Mouse (Mus musculus) forebrain, embryonic 11.5 days (tissue): Measurements from ENCODE around the gene Tnni1. TPM values are rescaled to one million over a fixed set of nuclear protein-coding genes. Genes with fewer than 3 reads are reported as not detected.
A peak's percentile ranks its signal among the peaks of the same experiment; 100 is the strongest.

ENCODE experiments used
- ATAC-seq: fragments of 200-750 bp; cut with Nextera tagmentation; replicated peaks from 2 replicates; pipeline ENCODE4 v1.8.0; 2017; ENCODE audit warnings: moderate TSS enrichment; ENCODE audit not compliant: low FRiP score
- DNase-seq: peaks from one replicate; pipeline ENCODE4 v3.0.0-alpha.2; 2017; ENCODE audit warnings: low spot score
- H3K27ac ChIP-seq: fragments of 300-500 bp; sonication (generic); 2 replicates; pipeline ENCODE4 v1.5.1; 2014; ENCODE audit warnings: low read depth, low read length
- H3K27me3 ChIP-seq: fragments of 300-500 bp; sonication (generic); 2 replicates; pipeline ENCODE4 v1.6.1; 2014; ENCODE audit warnings: mild to moderate bottlenecking, low read length, mixed read lengths; ENCODE audit not compliant: control insufficient read depth, insufficient read depth
- H3K36me3 ChIP-seq: fragments of 300-500 bp; sonication (generic); 2 replicates; pipeline ENCODE4 v1.6.1; 2014; ENCODE audit warnings: mild to moderate bottlenecking, low read length, moderate library complexity, mixed read lengths; ENCODE audit not compliant: control insufficient read depth, insufficient read depth
- H3K4me1 ChIP-seq: fragments of 300-500 bp; sonication (generic); replicated peaks from 2 replicates; pipeline ENCODE4 v1.6.1; 2014; ENCODE audit warnings: low read length, mixed read lengths; ENCODE audit not compliant: control insufficient read depth, insufficient read depth
- H3K4me2 ChIP-seq: fragments of 300-500 bp; sonication (generic); 2 replicates; pipeline ENCODE4 v1.6.1; 2014; ENCODE audit warnings: low read depth, mild to moderate bottlenecking, low read length, moderate library complexity, mixed read lengths; ENCODE audit not compliant: severe bottlenecking
- H3K4me3 ChIP-seq: fragments of 300-500 bp; sonication (generic); 2 replicates; pipeline ENCODE4 v1.5.1; 2014; ENCODE audit warnings: low read depth, low read length
- H3K9ac ChIP-seq: fragments of 300-500 bp; sonication (generic); 2 replicates; pipeline ENCODE4 v1.6.1; 2014; ENCODE audit warnings: low read length
- H3K9me3 ChIP-seq: fragments of 300-500 bp; sonication (generic); 2 replicates; pipeline ENCODE4 v1.6.1; 2016; ENCODE audit warnings: low read length, mixed read lengths; ENCODE audit not compliant: control insufficient read depth
- WGBS: fragments of 180-500 bp; shearing (Covaris S2); extraction: QIAGEN DNeasy Blood & Tissue Kit; methylation state at CpG from one replicate; pipeline ENCODE4 v1.1.7; 2014; 5-methylcytosine and 5-hydroxymethylcytosine counted together
- polyA plus RNA-seq: library from polyadenylated mRNA; unstranded; fragments of >200 nt; fragmentation: Nextera tagmentation; extraction: Ambion mirVana; gene quantifications from 2 replicates; pipeline ENCODE4 v1.2.1, GENCODE M21; 2014

The Tnni1 gene
- polyA plus RNA-seq, 1 experiment from 2014 or later: 0.65 TPM

DNA sequence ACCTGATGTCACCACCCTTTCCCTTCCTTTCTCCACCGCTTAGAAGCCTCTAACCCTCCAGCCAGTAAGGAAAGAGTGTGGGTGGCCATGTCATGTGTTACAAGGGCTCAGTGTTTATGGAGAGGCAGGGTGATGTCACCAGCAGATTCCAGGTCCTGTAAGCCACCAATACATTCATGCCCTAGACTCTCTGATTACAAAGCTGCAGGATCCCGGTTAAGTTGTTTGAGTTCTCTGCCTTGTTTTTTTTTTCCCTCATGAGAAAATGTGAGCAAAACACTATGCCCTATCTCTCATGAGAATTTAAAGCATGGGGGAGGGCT, 15.1 kb upstream of the Tnni1 start:
- DNase-seq: no peak
- Histone ChIP-seq H3K36me3 (no peaks in the 10 kb centered on the region; the same call in 1 of the 2 replicates), H3K9ac (no peak overlapping the region), H3K27me3 (no peaks in the 10 kb centered on the region; the same call in 1 of the 2 replicates), H3K9me3 (no peaks in the 10 kb centered on the region), H3K4me2 (no peak overlapping the region), H3K4me3 (no peak overlapping the region), H3K4me1 (peaks cover 4% of the 10 kb centered on the region; the same call in 1 of the 2 replicates), H3K27ac (no peak overlapping the region)
- no peak for ATAC-seq
- 78% methylated on average over 2 of the region's 2 CpGs for WGBS

DNA sequence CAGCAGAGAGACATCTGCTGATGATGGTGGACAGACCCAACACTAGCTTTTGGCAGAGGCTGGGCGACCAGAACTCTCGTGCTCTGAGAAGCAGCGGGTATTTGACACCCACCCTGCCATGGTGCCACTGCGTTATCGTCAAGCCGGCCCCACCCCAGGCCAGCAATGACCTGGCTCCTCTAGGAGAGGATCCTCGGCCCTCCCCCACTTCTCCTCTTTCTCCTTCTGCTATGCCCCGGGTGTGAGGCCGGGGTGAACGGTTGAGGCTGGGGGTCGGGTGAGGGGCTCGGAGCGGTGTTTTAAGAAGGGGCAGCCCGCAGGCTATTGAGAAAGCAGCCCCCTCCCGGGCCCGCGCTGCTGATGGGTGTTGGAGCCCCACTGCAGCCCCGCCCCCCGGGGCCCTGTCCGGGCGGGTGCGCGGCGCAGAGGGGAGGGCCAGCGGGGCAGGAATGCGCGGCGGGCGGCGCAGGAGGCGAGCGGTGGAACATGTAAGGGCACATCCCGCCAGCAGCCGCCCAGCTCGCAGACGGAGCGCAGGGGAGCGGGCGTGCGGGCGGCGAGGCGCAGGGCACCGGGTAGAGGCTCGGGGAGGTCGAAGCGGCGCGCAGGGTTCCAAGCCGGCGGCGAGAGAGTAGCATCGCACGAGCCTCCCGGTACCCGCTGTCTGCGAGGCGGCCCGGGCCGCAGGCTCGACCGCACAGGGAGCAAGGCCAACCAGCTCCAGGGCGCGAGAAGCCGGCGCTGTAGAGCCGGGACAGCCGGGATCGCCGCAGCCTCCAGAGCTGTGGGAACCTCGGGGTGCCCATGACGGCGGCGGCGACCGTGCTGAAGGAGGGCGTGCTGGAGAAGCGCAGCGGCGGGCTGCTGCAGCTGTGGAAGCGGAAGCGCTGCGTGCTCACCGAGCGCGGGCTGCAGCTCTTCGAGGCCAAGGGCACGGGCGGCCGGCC, 13.3 kb upstream of the Tnni1 start, which contains the start of gene Phlda3:
TSS of gene Phlda3 (plus strand) at position 475 of the 947 bp plus-strand sequence.
- WGBS: under 1% methylated on average over 86 of the region's 90 CpGs
- no peaks in the 10 kb centered on the region; the same call in 1 of the 2 replicates for H3K27me3 ChIP-seq
- no peaks in the 10 kb centered on the region; the same call in 1 of the 2 replicates for H3K36me3 ChIP-seq
- H3K27ac ChIP-seq: peak within 1 kb of the TSS; percentile 12; the same call in 1 of the 2 replicates
- ATAC-seq: peak; percentile 88
- H3K4me1 ChIP-seq: peaks cover 4% of the 10 kb centered on the region; the same call in 1 of the 2 replicates
- H3K9me3 ChIP-seq: no peaks in the 10 kb centered on the region
- H3K9ac ChIP-seq: peak within 1 kb of the TSS; percentile 83
- H3K4me3 ChIP-seq: peak within 1 kb of the TSS; percentile 54
- peak; percentile 86 for DNase-seq
- H3K4me2 ChIP-seq: peak within 1 kb of the TSS; percentile 97

DNA sequence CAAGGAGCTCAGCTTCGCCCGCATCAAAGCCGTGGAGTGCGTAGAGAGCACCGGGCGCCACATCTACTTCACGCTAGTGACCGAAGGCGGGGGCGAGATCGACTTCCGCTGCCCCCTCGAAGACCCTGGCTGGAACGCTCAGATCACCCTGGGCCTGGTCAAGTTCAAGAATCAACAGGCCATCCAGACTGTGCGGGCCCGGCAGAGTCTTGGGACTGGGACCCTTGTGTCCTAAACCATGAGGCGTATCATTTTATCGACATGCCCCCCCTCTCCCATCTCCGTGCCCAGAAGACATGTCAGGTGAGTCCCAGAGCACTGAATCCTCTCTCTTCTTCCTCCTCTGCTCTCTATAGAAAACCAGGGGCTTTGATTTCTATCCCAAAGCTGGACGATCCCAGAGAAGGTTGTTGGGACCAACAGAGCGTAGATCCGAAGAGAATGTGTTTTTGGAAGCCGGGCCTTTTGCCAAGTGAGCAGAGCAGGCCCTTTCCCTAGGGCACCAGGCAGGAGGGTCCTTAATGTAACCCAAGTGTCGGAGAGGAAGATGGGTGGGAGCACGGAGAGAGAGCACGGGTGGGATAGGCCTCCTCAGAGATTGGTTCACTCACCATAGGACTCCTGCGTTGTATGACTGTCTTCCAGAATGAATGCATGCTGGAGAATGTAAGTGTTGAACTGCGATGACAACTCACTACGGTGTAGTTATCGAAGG, 12.5 kb upstream of the Tnni1 start:
- Histone ChIP-seq H3K9me3 (no peaks in the 10 kb centered on the region), H3K9ac (peak overlapping the region; percentile 83), H3K27ac (peak overlapping the region; percentile 12; the same call in 1 of the 2 replicates), H3K4me3 (peak overlapping the region; percentile 54), H3K4me2 (peak overlapping the region; percentile 97), H3K4me1 (peaks cover 4% of the 10 kb centered on the region; the same call in 1 of the 2 replicates), H3K36me3 (no peaks in the 10 kb centered on the region; the same call in 1 of the 2 replicates), H3K27me3 (no peaks in the 10 kb centered on the region; the same call in 1 of the 2 replicates)
- 33% methylated on average over 30 of the region's 30 CpGs for WGBS
- ATAC-seq: peak; percentile 45; the same call in 1 of the 2 replicates
- DNase-seq: no peak

DNA sequence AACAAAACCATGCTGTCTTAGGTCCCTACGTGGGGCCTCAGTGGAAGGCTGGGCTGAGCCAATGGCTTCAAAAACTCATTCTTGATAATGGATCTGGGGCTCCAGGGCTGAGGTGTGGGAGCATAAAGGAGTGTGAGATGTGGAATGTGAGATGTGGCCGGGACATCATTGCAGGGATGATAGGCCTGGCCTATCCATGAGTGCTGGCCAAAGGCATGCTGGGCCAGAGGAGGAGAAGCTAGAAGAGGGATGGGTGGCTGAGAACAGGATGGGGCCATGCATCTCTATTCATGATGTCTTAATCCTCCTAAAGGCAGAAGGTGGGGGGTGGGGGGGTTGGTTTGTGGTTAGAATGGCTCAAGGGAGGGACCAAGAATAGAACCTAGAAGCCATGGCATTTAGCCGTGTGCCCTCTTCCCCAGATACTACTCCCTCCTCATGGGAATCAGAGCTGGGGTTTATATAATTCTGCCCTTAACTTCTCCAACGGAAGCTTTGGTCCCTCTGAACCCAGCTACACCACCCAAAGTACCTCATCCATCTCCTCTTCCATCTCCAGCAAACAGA, 11.8 kb upstream of the Tnni1 start:
- H3K4me3 ChIP-seq: peak overlapping the region; percentile 54; the same call in 1 of the 2 replicates
- H3K27ac ChIP-seq: no peak overlapping the region
- no peaks in the 10 kb centered on the region for H3K9me3 ChIP-seq
- DNase-seq (no peak), ATAC-seq (no peak)
- H3K27me3 ChIP-seq: no peaks in the 10 kb centered on the region; the same call in 1 of the 2 replicates
- H3K4me1 ChIP-seq: peaks cover 4% of the 10 kb centered on the region; the same call in 1 of the 2 replicates
- peak overlapping the region; percentile 97; the same call in 1 of the 2 replicates for H3K4me2 ChIP-seq
- WGBS: 87% methylated on average over 4 of the region's 4 CpGs
- no peak overlapping the region for H3K9ac ChIP-seq
- no peaks in the 10 kb centered on the region; the same call in 1 of the 2 replicates for H3K36me3 ChIP-seq

DNA sequence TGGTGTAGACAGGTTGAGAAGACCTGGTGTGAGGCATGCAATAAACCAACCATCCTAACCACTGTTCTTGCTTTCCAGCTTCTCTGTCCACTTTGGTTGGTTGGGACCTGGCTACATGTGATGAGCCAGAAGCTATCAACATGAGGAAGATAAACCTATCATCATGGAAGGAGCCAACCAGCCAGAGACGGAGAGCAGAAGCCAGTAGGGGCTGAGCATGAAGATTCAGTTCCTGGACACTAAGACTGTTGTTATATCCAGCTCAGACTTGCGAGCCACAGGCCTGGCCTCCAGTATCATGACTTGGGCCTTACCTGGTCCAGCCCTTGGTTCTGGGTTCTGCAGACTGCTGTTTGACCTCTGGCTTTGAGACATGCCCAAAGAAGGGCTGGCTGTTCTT, 10.8 kb upstream of the Tnni1 start:
- H3K27me3 ChIP-seq: no peaks in the 10 kb centered on the region; the same call in 1 of the 2 replicates
- DNase-seq: no peak
- H3K27ac ChIP-seq: no peak overlapping the region
- WGBS: 84% methylated on average over 2 of the region's 2 CpGs
- H3K36me3 ChIP-seq: no peaks in the 10 kb centered on the region; the same call in 1 of the 2 replicates
- H3K9ac ChIP-seq: no peak overlapping the region
- H3K9me3 ChIP-seq: no peaks in the 10 kb centered on the region
- no peak overlapping the region for H3K4me3 ChIP-seq
- H3K4me1 ChIP-seq: peaks cover 4% of the 10 kb centered on the region; the same call in 1 of the 2 replicates
- H3K4me2 ChIP-seq: no peak overlapping the region
- no peak for ATAC-seq

DNA sequence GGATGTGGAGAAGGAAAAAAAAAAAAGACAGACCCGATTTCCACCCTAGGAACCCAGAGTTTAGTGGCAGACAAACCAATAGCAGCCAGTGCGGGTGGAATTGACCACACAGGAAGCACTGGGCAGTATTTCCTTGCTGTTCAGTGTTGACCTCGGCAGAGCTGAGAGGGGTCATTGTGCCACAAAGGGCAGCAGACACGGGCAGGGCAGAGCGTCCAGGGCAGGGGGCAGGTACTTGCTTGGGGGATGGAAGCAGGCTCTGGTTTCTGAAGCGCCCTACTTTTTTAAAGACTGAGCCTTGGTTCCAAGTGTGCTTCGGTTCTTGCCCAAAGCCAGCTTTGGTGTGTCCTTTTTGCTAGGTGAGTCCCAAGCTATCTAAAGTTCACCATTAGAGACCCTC, 9.0 kb upstream of the Tnni1 start:
- 74% methylated on average over 7 of the region's 7 CpGs for WGBS
- H3K27ac ChIP-seq: no peak overlapping the region
- H3K9me3 ChIP-seq: no peaks in the 10 kb centered on the region
- no peak overlapping the region for H3K4me2 ChIP-seq
- ATAC-seq: no peak
- no peaks in the 10 kb centered on the region for H3K27me3 ChIP-seq
- H3K36me3 ChIP-seq: no peaks in the 10 kb centered on the region; the same call in 1 of the 2 replicates
- no peak for DNase-seq
- no peak overlapping the region for H3K9ac ChIP-seq
- H3K4me3 ChIP-seq: no peak overlapping the region
- H3K4me1 ChIP-seq: peaks cover 4% of the 10 kb centered on the region; the same call in 1 of the 2 replicates

DNA sequence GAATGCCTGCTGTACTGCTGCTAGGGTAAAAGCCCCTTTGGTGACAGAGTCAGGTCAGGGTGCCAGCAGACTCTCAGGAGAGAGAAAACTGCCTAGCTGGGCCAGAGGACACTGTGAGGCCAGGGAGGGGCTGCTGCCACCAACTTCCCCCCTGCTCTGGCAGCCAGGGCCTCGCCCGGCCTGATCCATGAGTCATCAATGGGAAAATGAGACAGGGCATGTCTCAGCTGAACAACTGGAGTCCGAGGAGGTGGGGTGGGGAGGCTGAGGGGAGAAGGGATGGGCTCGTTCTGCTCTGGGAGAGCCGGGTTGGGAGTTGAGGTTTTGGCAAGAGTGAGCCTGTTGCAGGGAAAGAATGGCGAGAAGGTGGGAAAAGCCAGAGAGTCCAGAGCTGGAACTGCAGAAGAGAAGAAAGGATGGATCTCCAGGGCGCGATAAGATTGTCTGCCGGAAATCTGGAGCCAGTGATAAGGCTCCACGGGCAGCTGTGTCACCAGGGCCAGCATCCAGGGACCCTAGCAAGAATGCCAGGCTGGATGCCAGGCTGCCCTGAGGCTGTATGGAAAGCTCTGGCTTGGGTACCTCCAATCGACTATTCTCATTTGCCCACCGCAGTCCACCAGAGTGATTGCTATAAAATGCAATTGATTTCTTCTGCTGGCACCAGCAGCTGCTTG, 8.2 kb upstream of the Tnni1 start:
- Histone ChIP-seq H3K4me1 (peaks cover 4% of the 10 kb centered on the region; the same call in 1 of the 2 replicates), H3K4me2 (no peak overlapping the region), H3K27me3 (no peaks in the 10 kb centered on the region), H3K4me3 (no peak overlapping the region), H3K27ac (no peak overlapping the region), H3K36me3 (no peaks in the 10 kb centered on the region; the same call in 1 of the 2 replicates), H3K9me3 (no peaks in the 10 kb centered on the region), H3K9ac (no peak overlapping the region)
- DNase-seq (no peak), ATAC-seq (no peak)
- 77% methylated on average over 12 of the region's 12 CpGs for WGBS
